Comparison of ENCODE assay signal across 8 mouse cellular contexts in genomic region chr10:8176351-8177053, GRCm38 (mm10).
DNase-seq lines count a peak whose midpoint lies in the region; ATAC-seq lines count a peak whose summit lies in the region.

No protein-coding gene starts in this region.

- ATAC-seq in inflammation-experienced regulatory T-cells, adult 6 months = peak; percentile 56
- ATAC-seq in erythroid progenitor cell, adult 5-6 weeks (replicated peaks; ENCODE audit: low FRiP score, poor library complexity, severe bottlenecking) = no peak

- peak; percentile 38 for DNase-seq in embryo, embryonic 10 days (ENCODE audit: low spot score)
- no peak for DNase-seq in embryo, embryonic 11 days
- DNase-seq in lung, postnatal 10 days = peak; percentile 43
- no peak for DNase-seq in lung, postnatal 14 days
- DNase-seq in naive thymus-derived CD4-positive, alpha-beta T cell, adult 2 months (ENCODE audit: low read depth) = peak; percentile 35
- DNase-seq in adrenal gland, postnatal 14 days = no peak

Comparison
In these comparisons a context has a peak if more than half of its experiments do, and no peak if none do; other contexts are left out.
1. DNase-seq: peak in embryo, embryonic 10 days (single experiment), lung, postnatal 10 days (single experiment) and naive thymus-derived CD4-positive, alpha-beta T cell, adult 2 months (single experiment); none in embryo, embryonic 11 days (single experiment), lung, postnatal 14 days (single experiment) and adrenal gland, postnatal 14 days (single experiment).